Mouse (Mus musculus) hindbrain, embryonic 16.5 days (tissue): ENCODE results near the gene Tomm70a. TPM values are rescaled to one million over a fixed set of nuclear protein-coding genes. Genes with fewer than 3 reads are reported as not detected.

Source experiments
- ATAC-seq: fragments of 200-750 bp; cut with Nextera tagmentation; 2 replicates; pipeline ENCODE4 v1.8.0; 2017; ENCODE audit warnings: moderate TSS enrichment, moderate library complexity
- H3K27ac ChIP-seq: fragments of 300-500 bp; sonication (generic); 2 replicates; pipeline ENCODE4 v1.5.1; 2014; ENCODE audit warnings: low read depth, mild to moderate bottlenecking, control low read depth, low read length, moderate library complexity
- H3K27me3 ChIP-seq: fragments of 300-500 bp; sonication (generic); replicated peaks from 2 replicates; pipeline ENCODE4 v1.6.1; 2014; ENCODE audit warnings: low read length; ENCODE audit not compliant: control insufficient read depth, insufficient read depth
- H3K36me3 ChIP-seq: fragments of 300-500 bp; sonication (generic); 2 replicates; pipeline ENCODE4 v1.6.1; 2014; ENCODE audit warnings: mild to moderate bottlenecking, low read length, moderate library complexity, mixed read lengths; ENCODE audit not compliant: control insufficient read depth, insufficient read depth
- H3K4me1 ChIP-seq: fragments of 300-500 bp; sonication (generic); 2 replicates; pipeline ENCODE4 v1.6.1; 2014; ENCODE audit warnings: low read depth, low read length; ENCODE audit not compliant: control insufficient read depth, insufficient read depth
- H3K4me2 ChIP-seq: fragments of 300-500 bp; sonication (generic); 2 replicates; pipeline ENCODE4 v1.6.1; 2014; ENCODE audit warnings: mild to moderate bottlenecking, low read length, control low read depth, moderate library complexity
- H3K4me3 ChIP-seq: fragments of 300-500 bp; sonication (generic); 2 replicates; pipeline ENCODE4 v1.5.1; 2014; ENCODE audit warnings: mild to moderate bottlenecking, low read length, control low read depth, moderate library complexity
- H3K9ac ChIP-seq: fragments of 300-500 bp; sonication (generic); 2 replicates; pipeline ENCODE4 v1.6.1; 2014; ENCODE audit warnings: low read depth, mild to moderate bottlenecking, control low read depth, low read length, moderate library complexity
- H3K9me3 ChIP-seq: fragments of 300-500 bp; sonication (generic); 2 replicates; pipeline ENCODE4 v1.6.1; 2014; ENCODE audit warnings: mild to moderate bottlenecking, low read length, moderate library complexity; ENCODE audit not compliant: control insufficient read depth
- WGBS: fragments of 180-500 bp; shearing (Covaris S2); extraction: QIAGEN DNeasy Blood & Tissue Kit; methylation state at CpG from one replicate; pipeline ENCODE4 v1.1.7; 2014; 5-methylcytosine and 5-hydroxymethylcytosine counted together
- polyA plus RNA-seq: library from polyadenylated mRNA; unstranded; fragments of >200 nt; fragmentation: Nextera tagmentation; extraction: Ambion mirVana; gene quantifications from 2 replicates; pipeline ENCODE4 v1.2.1, GENCODE M21; 2015

Tomm70a gene
- polyA plus RNA-seq: 56.5 and 62.5 TPM in 2 replicates

GRCm38 (mm10) chr16:57120913-57121815 lies at the start of gene Tomm70a:
TSS of gene Tomm70a (plus strand) at chr16:57121703.
- no peaks in the 10 kb centered on the region for H3K36me3 ChIP-seq
- peak within 1 kb of the TSS; percentile 98 for H3K27ac ChIP-seq
- H3K27me3 ChIP-seq: no peaks in the 10 kb centered on the region
- H3K4me3 ChIP-seq: peak within 1 kb of the TSS; percentile 100
- peaks cover 15% of the 10 kb centered on the region for H3K4me1 ChIP-seq
- peak within 1 kb of the TSS; percentile 80 for H3K4me2 ChIP-seq
- H3K9me3 ChIP-seq: no peaks in the 10 kb centered on the region; the same call in 1 of the 2 replicates
- H3K9ac ChIP-seq: peak within 1 kb of the TSS; percentile 97
- WGBS: under 1% methylated on average over 35 of the region's 37 CpGs
- ATAC-seq: peak; percentile 100

GRCm38 (mm10) chr16:57075986-57076385 lies 45.5 kb upstream of the Tomm70a start:
- Histone ChIP-seq H3K9ac (no peak overlapping the region), H3K27ac (no peak overlapping the region), H3K4me1 (no peaks in the 10 kb centered on the region), H3K27me3 (no peaks in the 10 kb centered on the region), H3K4me3 (no peak overlapping the region), H3K9me3 (no peaks in the 10 kb centered on the region), H3K36me3 (no peaks in the 10 kb centered on the region), H3K4me2 (no peak overlapping the region)
- WGBS: 73% methylated on average over 7 of the region's 7 CpGs
- no peak for ATAC-seq

GRCm38 (mm10) chr16:57079577-57079976 lies 41.9 kb upstream of the Tomm70a start:
- no peak for ATAC-seq
- Histone ChIP-seq H3K9me3 (no peaks in the 10 kb centered on the region), H3K4me3 (no peak overlapping the region), H3K36me3 (no peaks in the 10 kb centered on the region), H3K27ac (no peak overlapping the region), H3K27me3 (no peaks in the 10 kb centered on the region), H3K4me1 (no peaks in the 10 kb centered on the region), H3K4me2 (no peak overlapping the region), H3K9ac (no peak overlapping the region)
- 95% methylated on average over 4 of the region's 4 CpGs for WGBS

- Histone ChIP-seq H3K27ac (no peak overlapping the region), H3K9ac (no peak overlapping the region), H3K9me3 (no peaks in the 10 kb centered on the region), H3K36me3 (no peaks in the 10 kb centered on the region), H3K4me1 (no peaks in the 10 kb centered on the region), H3K27me3 (no peaks in the 10 kb centered on the region), H3K4me3 (no peak overlapping the region), H3K4me2 (no peak overlapping the region)
- ATAC-seq: peak; percentile 91
- WGBS: 51% methylated on average over 4 of the region's 4 CpGs
Observed at GRCm38 (mm10) chr16:57092460-57092859, 29.0 kb upstream of the Tomm70a start.

- ATAC-seq: 0 out of 2 replicates have a peak, but pooled peaks have one; percentile 4
- H3K4me1 ChIP-seq: no peaks in the 10 kb centered on the region
- no peak overlapping the region for H3K9ac ChIP-seq
- H3K4me2 ChIP-seq: no peak overlapping the region
- H3K4me3 ChIP-seq: no peak overlapping the region
- no peaks in the 10 kb centered on the region for H3K9me3 ChIP-seq
- 77% methylated on average over 6 of the region's 6 CpGs for WGBS
- no peaks in the 10 kb centered on the region for H3K27me3 ChIP-seq
- H3K27ac ChIP-seq: no peak overlapping the region
- H3K36me3 ChIP-seq: no peaks in the 10 kb centered on the region
Observed at GRCm38 (mm10) chr16:57092911-57093605, 28.4 kb upstream of the Tomm70a start.

GRCm38 (mm10) chr16:57098468-57099144 lies 22.9 kb upstream of the Tomm70a start:
- WGBS: 68% methylated on average over 7 of the region's 7 CpGs
- no peak overlapping the region for H3K4me2 ChIP-seq

GRCm38 (mm10) chr16:57099572-57100237 lies 21.8 kb upstream of the Tomm70a start:
- WGBS: 81% methylated on average over 5 of the region's 5 CpGs
- no peaks in the 10 kb centered on the region for H3K27me3 ChIP-seq
- no peaks in the 10 kb centered on the region for H3K4me1 ChIP-seq
- H3K36me3 ChIP-seq: no peaks in the 10 kb centered on the region
- no peak overlapping the region for H3K27ac ChIP-seq
- H3K4me2 ChIP-seq: no peak overlapping the region
- H3K9me3 ChIP-seq: no peaks in the 10 kb centered on the region
- ATAC-seq: no peak
- H3K9ac ChIP-seq: no peak overlapping the region
- H3K4me3 ChIP-seq: no peak overlapping the region

More at GRCm38 (mm10) chr16:57098468-57099144, 22.9 kb upstream of the Tomm70a start:
- H3K27me3 ChIP-seq: no peaks in the 10 kb centered on the region
- ATAC-seq: no peak
- H3K4me1 ChIP-seq: no peaks in the 10 kb centered on the region
- no peaks in the 10 kb centered on the region for H3K36me3 ChIP-seq
- H3K4me3 ChIP-seq: no peak overlapping the region
- no peaks in the 10 kb centered on the region for H3K9me3 ChIP-seq
- H3K27ac ChIP-seq: no peak overlapping the region
- no peak overlapping the region for H3K9ac ChIP-seq

GRCm38 (mm10) chr16:57101174-57101573 lies 20.3 kb upstream of the Tomm70a start:
- 90% methylated on average over 1 of the region's 1 CpGs for WGBS
- ATAC-seq: no peak
- no peaks in the 10 kb centered on the region for H3K9me3 ChIP-seq
- H3K4me1 ChIP-seq: no peaks in the 10 kb centered on the region
- H3K36me3 ChIP-seq: no peaks in the 10 kb centered on the region
- no peak overlapping the region for H3K27ac ChIP-seq
- H3K9ac ChIP-seq: no peak overlapping the region
- H3K27me3 ChIP-seq: no peaks in the 10 kb centered on the region
- H3K4me2 ChIP-seq: no peak overlapping the region
- H3K4me3 ChIP-seq: no peak overlapping the region
